Mouse (Mus musculus) MEL (cell line): Measurements from ENCODE around the gene Gm20489.

Source experiments
- CTCF ChIP-seq, 3 experiments: IDR thresholded peaks in 2 of 3; conservative IDR thresholded peaks in 1 of 3; 2 replicates each; pipeline ENCODE4 v1.5.1; 2011 to 2012; ENCODE audit warnings: low read length in 3 of 3, low read depth in 2 of 3, mild to moderate bottlenecking in 2 of 3, improper control_type of control experiment in 1 of 3, inconsistent platforms in 1 of 3, mixed read lengths in 1 of 3, moderate library complexity in 1 of 3; ENCODE audit not compliant: control insufficient read depth in 1 of 3, insufficient read depth in 1 of 3, poor library complexity in 1 of 3, severe bottlenecking in 1 of 3
- ELF1 ChIP-seq: IDR thresholded peaks from 2 replicates; pipeline ENCODE4 v1.6.1; 2014; ENCODE audit warnings: low read depth, mild to moderate bottlenecking, inconsistent platforms, low read length, improper control_type of control experiment, moderate library complexity
- HCFC1 ChIP-seq: IDR thresholded peaks from 2 replicates; pipeline ENCODE4 v1.6.1; 2012; ENCODE audit warnings: low read depth, mild to moderate bottlenecking, inconsistent platforms, low read length, improper control_type of control experiment, moderate library complexity
- MYC ChIP-seq: IDR thresholded peaks from 2 replicates; pipeline ENCODE4 v1.6.1; 2011; ENCODE audit warnings: low read depth, mild to moderate bottlenecking, low read length, improper control_type of control experiment, moderate library complexity
- POLR2A ChIP-seq, 2 experiments: IDR thresholded peaks; 2 replicates each; pipeline ENCODE4 v1.6.1; 2011 to 2012; ENCODE audit warnings: low read length in 2 of 2, mild to moderate bottlenecking in 2 of 2, control low read depth in 1 of 2, improper control_type of control experiment in 1 of 2, low read depth in 1 of 2, moderate library complexity in 1 of 2; ENCODE audit not compliant: control insufficient read depth in 1 of 2, insufficient read depth in 1 of 2, poor library complexity in 1 of 2
- RAD21 ChIP-seq: IDR thresholded peaks from 2 replicates; pipeline ENCODE4 v1.6.1; 2011; ENCODE audit warnings: mild to moderate bottlenecking, low read depth, low read length, improper control_type of control experiment
- SIN3A ChIP-seq: IDR thresholded peaks from 2 replicates; pipeline ENCODE4 v1.6.1; 2012; ENCODE audit warnings: low read length, improper control_type of control experiment, inconsistent platforms
- TCF12 ChIP-seq: IDR thresholded peaks from 2 replicates; pipeline ENCODE4 v1.6.1; 2014; ENCODE audit warnings: low read depth, mild to moderate bottlenecking, inconsistent platforms, low read length, improper control_type of control experiment, moderate library complexity
- UBTF ChIP-seq: IDR thresholded peaks from 2 replicates; pipeline ENCODE4 v1.6.1; 2012; ENCODE audit warnings: low read depth, mild to moderate bottlenecking, inconsistent platforms, low read length, improper control_type of control experiment, moderate library complexity, borderline replicate concordance; ENCODE audit not compliant: insufficient read depth
- USF1 ChIP-seq: IDR thresholded peaks from 2 replicates; pipeline ENCODE4 v1.6.1; 2014; ENCODE audit warnings: low read depth, mild to moderate bottlenecking, inconsistent platforms, low read length, improper control_type of control experiment, moderate library complexity
- USF2 ChIP-seq, 2 experiments: IDR thresholded peaks; 2 replicates each; pipeline ENCODE4 v1.6.1; 2011 to 2012; ENCODE audit warnings: improper control_type of control experiment in 2 of 2, low read length in 2 of 2, borderline replicate concordance in 1 of 2, inconsistent platforms in 1 of 2, low read depth in 1 of 2, mild to moderate bottlenecking in 1 of 2; ENCODE audit not compliant: insufficient read depth in 1 of 2
- ZKSCAN1 ChIP-seq: IDR thresholded peaks from 2 replicates; pipeline ENCODE4 v1.6.1; 2012; ENCODE audit warnings: low read depth, mild to moderate bottlenecking, inconsistent platforms, low read length, improper control_type of control experiment, moderate library complexity
- ZMIZ1 ChIP-seq: IDR thresholded peaks from 2 replicates; pipeline ENCODE4 v1.6.1; 2012; ENCODE audit warnings: low read depth, mild to moderate bottlenecking, inconsistent platforms, low read length, improper control_type of control experiment, moderate library complexity

DNA sequence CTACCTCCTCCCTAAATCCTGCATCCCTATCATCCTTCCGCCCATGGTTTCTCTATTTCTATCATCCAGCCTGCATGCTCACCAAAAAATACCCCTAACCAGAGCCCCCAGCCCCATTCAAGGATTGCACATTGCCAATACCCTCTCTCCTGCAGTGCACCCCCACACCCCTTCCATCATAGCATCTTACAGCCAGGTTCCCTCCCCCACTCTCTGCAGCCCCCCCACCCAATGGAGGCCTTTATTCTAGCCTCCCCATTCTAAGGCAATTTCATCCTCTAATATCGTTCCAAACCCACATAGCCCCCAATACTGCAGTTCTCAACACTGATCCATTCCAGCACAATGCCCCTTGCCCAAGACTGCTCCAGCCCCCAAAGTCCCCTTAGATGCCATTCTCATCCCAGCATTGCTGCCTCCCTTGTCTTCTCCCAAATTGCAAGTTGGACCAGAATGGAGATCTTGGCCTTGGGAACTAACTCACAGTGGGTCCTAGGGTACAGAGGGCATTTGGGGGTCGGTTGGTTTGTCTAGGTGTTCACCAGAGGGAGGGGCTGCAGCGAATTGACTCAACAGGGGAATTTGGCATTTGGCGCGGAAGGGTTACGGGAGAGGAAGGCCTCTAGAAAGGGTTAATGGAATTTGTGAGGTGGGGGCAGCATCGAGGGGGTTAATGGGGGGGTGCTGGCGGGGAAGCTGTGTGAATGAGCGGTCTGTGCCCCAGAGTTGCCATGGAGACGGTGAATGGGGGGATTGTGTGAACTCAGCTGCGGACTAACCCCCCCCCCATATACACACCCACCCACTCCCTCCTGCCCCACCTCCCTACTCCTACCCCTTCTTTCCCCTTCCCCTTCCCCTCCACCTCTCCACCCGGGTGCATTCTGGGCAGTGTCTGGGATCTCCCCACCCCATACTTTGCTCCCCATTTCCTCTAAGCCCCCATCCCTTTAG lies 30.9 kb upstream of the Gm20489 start:
- TF ChIP-seq ELF1: no peak
- no peak for TF ChIP-seq USF1
- no peak for TF ChIP-seq TCF12
- TF ChIP-seq USF2 (IDR thresholded peaks at IDR 0.05; ENCODE audit: borderline replicate concordance in 1 of 2, insufficient read depth in 1 of 2, low read depth in 1 of 2, low read length in 2 of 2): no peak
- TF ChIP-seq POLR2A (IDR thresholded peaks at IDR 0.05; ENCODE audit: control insufficient read depth in 1 of 2, insufficient read depth in 1 of 2, low read depth in 1 of 2, low read length in 2 of 2, poor library complexity in 1 of 2): no peak
- TF ChIP-seq UBTF: no peak
- no peak for TF ChIP-seq CTCF (IDR thresholded peaks at IDR 0.05 in 2 of 3, conservative IDR thresholded peaks at IDR 0.05 in 1 of 3; ENCODE audit: control insufficient read depth in 1 of 3, insufficient read depth in 1 of 3, low read depth in 2 of 3, low read length in 3 of 3, poor library complexity in 1 of 3, severe bottlenecking in 1 of 3)
- TF ChIP-seq MYC: no peak
- TF ChIP-seq ZMIZ1: no peak
- TF ChIP-seq ZKSCAN1: no peak
- TF ChIP-seq RAD21: no peak
- TF ChIP-seq HCFC1: no peak
- no peak for TF ChIP-seq SIN3A
